Mouse (Mus musculus): Measurements from ENCODE around the gene Cpd. TPM values are rescaled to one million over a fixed set of nuclear protein-coding genes. Genes with fewer than 3 reads are reported as not detected.

The Cpd gene
- total RNA-seq, 2 experiments from 2014 or later: 61.3 to 63.9 TPM

GRCm38 (mm10) chr11:76797236-76797635, 49.6 kb downstream of the Cpd start:
- DNase-seq (ENCODE audit: low spot score in 2 of 2): no peak

- DNase-seq (ENCODE audit: low spot score in 2 of 2): peak in 1 of 2 experiments; percentile 12
Measured at GRCm38 (mm10) chr11:76795326-76795725, 51.5 kb downstream of the Cpd start.

GRCm38 (mm10) chr11:76791331-76791730, 55.5 kb downstream of the Cpd start:
- peak in 1 of 2 experiments; percentile 72 for DNase-seq (ENCODE audit: low spot score in 2 of 2)

- DNase-seq (ENCODE audit: low spot score in 2 of 2): peak in 1 of 2 experiments; percentile 71
Measured at GRCm38 (mm10) chr11:76789252-76789651, 57.6 kb downstream of the Cpd start.

- no peak for DNase-seq (ENCODE audit: low spot score in 2 of 2)
Measured at GRCm38 (mm10) chr11:76775533-76775932, 71.3 kb downstream of the Cpd start.

GRCm38 (mm10) chr11:76773811-76774210, 73.0 kb downstream of the Cpd start:
- DNase-seq (ENCODE audit: low spot score in 2 of 2): no peak

GRCm38 (mm10) chr11:76770566-76770965, 76.3 kb downstream of the Cpd start:
- DNase-seq (ENCODE audit: low spot score in 2 of 2): no peak

- DNase-seq (ENCODE audit: low spot score in 2 of 2): no peak
Measured at GRCm38 (mm10) chr11:76763741-76764122, 83.1 kb downstream of the Cpd start.

GRCm38 (mm10) chr11:76763053-76763740, 83.6 kb downstream of the Cpd start, which contains the start of gene Gosr1:
Gene Gosr1, minus strand, starts transcription at chr11:76763579.
- peak; percentile 91 to 96 for DNase-seq (ENCODE audit: low spot score in 2 of 2)

- no peak for DNase-seq (ENCODE audit: low spot score in 2 of 2)
Measured at GRCm38 (mm10) chr11:76752276-76752675, 94.5 kb downstream of the Cpd start.

GRCm38 (mm10) chr11:76748819-76749218, 98.0 kb downstream of the Cpd start:
- DNase-seq (ENCODE audit: low spot score in 2 of 2): no peak

- no peak for DNase-seq (ENCODE audit: low spot score in 2 of 2)
Measured at GRCm38 (mm10) chr11:76745921-76746320, 100.9 kb downstream of the Cpd start.

GRCm38 (mm10) chr11:76744550-76744949, 102.3 kb downstream of the Cpd start:
- peak; percentile 22 to 70 for DNase-seq (ENCODE audit: low spot score in 2 of 2)

- DNase-seq (ENCODE audit: low spot score in 2 of 2): no peak
Measured at GRCm38 (mm10) chr11:76742511-76742910, 104.3 kb downstream of the Cpd start.

- DNase-seq (ENCODE audit: low spot score in 2 of 2): no peak
Measured at GRCm38 (mm10) chr11:76739125-76739524, 107.7 kb downstream of the Cpd start.

- no peak for DNase-seq (ENCODE audit: low spot score in 2 of 2)
Measured at GRCm38 (mm10) chr11:76735753-76736324, 111.0 kb downstream of the Cpd start.

- DNase-seq (ENCODE audit: low spot score in 2 of 2): no peak
Measured at GRCm38 (mm10) chr11:76734560-76734959, 112.3 kb downstream of the Cpd start.

- DNase-seq (ENCODE audit: low spot score in 2 of 2): no peak
Measured at GRCm38 (mm10) chr11:76730650-76731049, 116.2 kb downstream of the Cpd start.

Other genes starting within 250 kb of the Cpd start
- gene Abr, start 224.7 kb downstream of the Cpd start, total RNA-seq (2021): 100 to 1,000 TPM; 490 to 505 TPM
- gene Bhlha9, start 174.5 kb downstream of the Cpd start, total RNA-seq (2021): 1 to 10 TPM; 3.9 to 4.7 TPM
- gene Trarg1, start 167.2 kb downstream of the Cpd start, total RNA-seq (2021): under 1 TPM; 0.30 to 0.52 TPM
- gene Gosr1, start 83.4 kb downstream of the Cpd start, total RNA-seq (2021): 10 to 100 TPM; 54.9 to 58.2 TPM
- not detected for gene Tmigd1, start 55.1 kb upstream of the Cpd start, total RNA-seq (2021)
- gene Blmh, start 77.8 kb upstream of the Cpd start, total RNA-seq (2021): 10 to 100 TPM; 47.4 to 54.4 TPM
- gene Slc6a4, start 151.6 kb upstream of the Cpd start, total RNA-seq (2021): not detected
- gene Nsrp1, start 231.4 kb upstream of the Cpd start, total RNA-seq (2021): 10 to 100 TPM; 20.3 to 21.1 TPM

Data from layer of hippocampus, adult 18-20 months (tissue).